Mouse (Mus musculus) limb, embryonic 15.5 days (tissue): Measurements from ENCODE around the gene Rabgap1l. TPM values are rescaled to one million over a fixed set of nuclear protein-coding genes. Genes with fewer than 3 reads are reported as not detected.
"Not testable (repeated sequence)": the region's sequence is repeated elsewhere in the genome, so short reads cannot be mapped to it uniquely, and the experiment has no call there.

Source experiments
- ATAC-seq: fragments of 200-750 bp; cut with Nextera tagmentation; 2 replicates; pipeline ENCODE4 v1.8.0; 2017; ENCODE audit warnings: low read depth, moderate TSS enrichment; ENCODE audit not compliant: insufficient number of reproducible peaks, low FRiP score, low TSS enrichment
- H3K27ac ChIP-seq: fragments of 300-500 bp; sonication (generic); 2 replicates; pipeline ENCODE4 v1.5.1; 2015; ENCODE audit warnings: moderate library complexity, mild to moderate bottlenecking, inconsistent platforms
- H3K27me3 ChIP-seq: fragments of 300-500 bp; sonication (generic); 2 replicates; pipeline ENCODE4 v1.6.1; 2015; ENCODE audit warnings: inconsistent platforms
- H3K36me3 ChIP-seq: fragments of 300-500 bp; sonication (generic); 2 replicates; pipeline ENCODE4 v1.6.1; 2015; ENCODE audit warnings: inconsistent platforms
- H3K4me1 ChIP-seq: fragments of 300-500 bp; sonication (generic); 2 replicates; pipeline ENCODE4 v1.6.1; 2015; ENCODE audit warnings: inconsistent platforms
- H3K4me2 ChIP-seq: fragments of 300-500 bp; sonication (generic); 2 replicates; pipeline ENCODE4 v1.6.1; 2015; ENCODE audit warnings: mild to moderate bottlenecking, inconsistent platforms
- H3K4me3 ChIP-seq: fragments of 300-500 bp; sonication (generic); 2 replicates; pipeline ENCODE4 v1.5.1; 2015; ENCODE audit warnings: mild to moderate bottlenecking, inconsistent platforms
- H3K9ac ChIP-seq: fragments of 300-500 bp; sonication (generic); 2 replicates; pipeline ENCODE4 v1.6.1; 2015; ENCODE audit warnings: inconsistent platforms
- H3K9me3 ChIP-seq: fragments of 300-500 bp; sonication (generic); 2 replicates; pipeline ENCODE4 v1.6.1; 2016; ENCODE audit warnings: inconsistent platforms
- WGBS: fragments of 180-500 bp; shearing (Covaris S2); methylation state at CpG from one replicate; pipeline ENCODE4 v1.1.7; 2015; 5-methylcytosine and 5-hydroxymethylcytosine counted together
- polyA plus RNA-seq: library from polyadenylated mRNA; unstranded; fragments of >200 nt; fragmentation: Nextera tagmentation; extraction: Ambion mirVana; gene quantifications from 2 replicates; pipeline ENCODE4 v1.2.1, GENCODE M21; 2015

Gene Rabgap1l
- polyA plus RNA-seq, 1 experiment from 2014 or later, result 19.6 TPM

GRCm38 (mm10) chr1:160618201-160618600, 174.8 kb downstream of the Rabgap1l start:
- Histone ChIP-seq H3K27me3 (no peaks in the 10 kb centered on the region), H3K4me1 (no peaks in the 10 kb centered on the region), H3K9ac (no peak overlapping the region), H3K36me3 (no peaks in the 10 kb centered on the region), H3K4me2 (no peak overlapping the region), H3K27ac (no peak overlapping the region), H3K4me3 (no peak overlapping the region), H3K9me3 (no peaks in the 10 kb centered on the region)
- ATAC-seq, result no peak
- WGBS, result 27% methylated on average over 2 of the region's 2 CpGs

- H3K4me2 ChIP-seq, result no peak overlapping the region
- no peaks in the 10 kb centered on the region for H3K4me1 ChIP-seq
- no peak overlapping the region for H3K27ac ChIP-seq
- no peaks in the 10 kb centered on the region for H3K36me3 ChIP-seq
- ATAC-seq, result no peak
- no peak overlapping the region for H3K4me3 ChIP-seq
- 72% methylated on average over 2 of the region's 2 CpGs for WGBS
- no peaks in the 10 kb centered on the region for H3K9me3 ChIP-seq
- H3K27me3 ChIP-seq, result no peaks in the 10 kb centered on the region
- H3K9ac ChIP-seq, result no peak overlapping the region
These were observed 186.6 kb downstream of the Rabgap1l start for GRCm38 (mm10) chr1:160606425-160606824.

- not testable (repeated sequence) for H3K9me3 ChIP-seq, H3K27me3 ChIP-seq
These were observed 189.7 kb downstream of the Rabgap1l start for GRCm38 (mm10) chr1:160603312-160603711.

GRCm38 (mm10) chr1:160597369-160597768, 195.6 kb downstream of the Rabgap1l start:
- no peak for ATAC-seq
- no peaks in the 10 kb centered on the region for H3K9me3 ChIP-seq
- no peak overlapping the region for H3K4me2 ChIP-seq
- no peaks in the 10 kb centered on the region for H3K4me1 ChIP-seq
- no peak overlapping the region for H3K9ac ChIP-seq
- H3K4me3 ChIP-seq, result no peak overlapping the region
- no peaks in the 10 kb centered on the region for H3K36me3 ChIP-seq
- 88% methylated on average over 1 of the region's 1 CpGs for WGBS
- no peak overlapping the region for H3K27ac ChIP-seq
- no peaks in the 10 kb centered on the region for H3K27me3 ChIP-seq

More at GRCm38 (mm10) chr1:160603312-160603711, 189.7 kb downstream of the Rabgap1l start:
- ATAC-seq, H3K27ac ChIP-seq, H3K9ac ChIP-seq, H3K36me3 ChIP-seq, H3K4me2 ChIP-seq, H3K4me3 ChIP-seq, H3K4me1 ChIP-seq: not testable (repeated sequence)

- no peaks in the 10 kb centered on the region for H3K27me3 ChIP-seq
- no peaks in the 10 kb centered on the region for H3K9me3 ChIP-seq
- no peak overlapping the region for H3K27ac ChIP-seq
- ATAC-seq, result no peak
- no peak overlapping the region for H3K9ac ChIP-seq
- no peaks in the 10 kb centered on the region for H3K36me3 ChIP-seq
- no peak overlapping the region for H3K4me2 ChIP-seq
- H3K4me3 ChIP-seq, result no peak overlapping the region
- WGBS, result 81% methylated on average over 3 of the region's 3 CpGs
- no peaks in the 10 kb centered on the region for H3K4me1 ChIP-seq
These were observed 196.1 kb downstream of the Rabgap1l start for GRCm38 (mm10) chr1:160596948-160597270.

GRCm38 (mm10) chr1:160596252-160596947, 196.6 kb downstream of the Rabgap1l start:
- H3K4me1 ChIP-seq, result no peaks in the 10 kb centered on the region
- H3K27ac ChIP-seq, result no peak overlapping the region
- no peaks in the 10 kb centered on the region for H3K9me3 ChIP-seq
- ATAC-seq, result no peak
- H3K9ac ChIP-seq, result no peak overlapping the region
- H3K27me3 ChIP-seq, result no peaks in the 10 kb centered on the region
- H3K4me3 ChIP-seq, result no peak overlapping the region
- no peaks in the 10 kb centered on the region for H3K36me3 ChIP-seq
- no peak overlapping the region for H3K4me2 ChIP-seq

GRCm38 (mm10) chr1:160594576-160594975, 198.4 kb downstream of the Rabgap1l start:
- 64% methylated on average over 1 of the region's 1 CpGs for WGBS
- H3K4me1 ChIP-seq, result no peaks in the 10 kb centered on the region
- no peaks in the 10 kb centered on the region for H3K36me3 ChIP-seq
- H3K9me3 ChIP-seq, result no peaks in the 10 kb centered on the region
- no peak overlapping the region for H3K27ac ChIP-seq
- no peak overlapping the region for H3K4me3 ChIP-seq
- no peak overlapping the region for H3K9ac ChIP-seq
- no peak for ATAC-seq
- H3K27me3 ChIP-seq, result no peaks in the 10 kb centered on the region
- no peak overlapping the region for H3K4me2 ChIP-seq

GRCm38 (mm10) chr1:160594066-160594465, 198.9 kb downstream of the Rabgap1l start:
- no peak overlapping the region for H3K4me3 ChIP-seq
- no peak overlapping the region for H3K9ac ChIP-seq
- H3K9me3 ChIP-seq, result no peaks in the 10 kb centered on the region
- no peak overlapping the region for H3K4me2 ChIP-seq
- WGBS, result 48% methylated on average over 4 of the region's 4 CpGs
- ATAC-seq, result no peak
- no peaks in the 10 kb centered on the region for H3K4me1 ChIP-seq
- H3K27ac ChIP-seq, result no peak overlapping the region
- H3K27me3 ChIP-seq, result no peaks in the 10 kb centered on the region
- no peaks in the 10 kb centered on the region for H3K36me3 ChIP-seq

- 83% methylated on average over 4 of the region's 4 CpGs for WGBS
- Histone ChIP-seq H3K27me3 (no peaks in the 10 kb centered on the region), H3K27ac (no peak overlapping the region), H3K4me2 (no peak overlapping the region), H3K36me3 (no peaks in the 10 kb centered on the region), H3K9me3 (no peaks in the 10 kb centered on the region), H3K9ac (no peak overlapping the region), H3K4me1 (no peaks in the 10 kb centered on the region), H3K4me3 (no peak overlapping the region)
- no peak for ATAC-seq
These were observed 204.0 kb downstream of the Rabgap1l start for GRCm38 (mm10) chr1:160588911-160589590.

GRCm38 (mm10) chr1:160579309-160580233, 213.4 kb downstream of the Rabgap1l start:
- Histone ChIP-seq H3K4me1 (no peaks in the 10 kb centered on the region), H3K27me3 (no peaks in the 10 kb centered on the region), H3K4me2 (no peak overlapping the region), H3K36me3 (no peaks in the 10 kb centered on the region), H3K27ac (no peak overlapping the region), H3K9ac (no peak overlapping the region), H3K4me3 (no peak overlapping the region), H3K9me3 (no peaks in the 10 kb centered on the region)
- WGBS, result 79% methylated on average over 12 of the region's 12 CpGs
- no peak for ATAC-seq

GRCm38 (mm10) chr1:160576124-160576523, 216.9 kb downstream of the Rabgap1l start:
- Histone ChIP-seq H3K4me1 (0 out of 2 replicates have a peak, but pooled peaks cover 2% of the 10 kb centered on the region), H3K4me3 (no peak overlapping the region), H3K27me3 (no peaks in the 10 kb centered on the region), H3K4me2 (no peak overlapping the region), H3K27ac (no peak overlapping the region), H3K9me3 (no peaks in the 10 kb centered on the region), H3K9ac (no peak overlapping the region), H3K36me3 (no peaks in the 10 kb centered on the region)
- no peak for ATAC-seq
- WGBS, result 94% methylated on average over 4 of the region's 4 CpGs

- 34% methylated on average over 4 of the region's 4 CpGs for WGBS
- Histone ChIP-seq H3K9ac (no peak overlapping the region), H3K36me3 (no peaks in the 10 kb centered on the region), H3K4me1 (0 out of 2 replicates have a peak, but pooled peaks cover 2% of the 10 kb centered on the region), H3K4me2 (no peak overlapping the region), H3K27me3 (no peaks in the 10 kb centered on the region), H3K4me3 (no peak overlapping the region), H3K9me3 (no peaks in the 10 kb centered on the region), H3K27ac (peak overlapping the region; percentile 54; the same call in 1 of the 2 replicates)
- no peak for ATAC-seq
These were observed 219.0 kb downstream of the Rabgap1l start for GRCm38 (mm10) chr1:160574039-160574438.
